Mouse (Mus musculus): ENCODE measurements around the gene Wbp1.

Gene Wbp1

GRCm38 (mm10) chr6:83140044-83140443 lies 18.7 kb upstream of the Wbp1 start:
- 78% methylated on average over 8 of the region's 8 CpGs for WGBS

GRCm38 (mm10) chr6:83138056-83138455 lies 16.7 kb upstream of the Wbp1 start:
- WGBS, result 12% methylated on average over 11 of the region's 11 CpGs

GRCm38 (mm10) chr6:83137576-83137950 lies 16.2 kb upstream of the Wbp1 start:
- WGBS, result 3% methylated on average over 12 of the region's 12 CpGs

- WGBS, result 11% methylated on average over 24 of the region's 26 CpGs
Observed at GRCm38 (mm10) chr6:83136881-83137575, 15.7 kb upstream of the Wbp1 start.

GRCm38 (mm10) chr6:83136291-83136880 lies 15.0 kb upstream of the Wbp1 start:
- WGBS, result 44% methylated on average over 5 of the region's 5 CpGs

- WGBS, result 18% methylated on average over 37 of the region's 37 CpGs
Observed at GRCm38 (mm10) chr6:83135571-83136161, 14.3 kb upstream of the Wbp1 start.

GRCm38 (mm10) chr6:83134951-83135513 lies 13.7 kb upstream of the Wbp1 start, which contains the start of gene Rtkn:
TSS of gene Rtkn (plus strand) at chr6:83135463.
- WGBS, result 72% methylated on average over 7 of the region's 7 CpGs

GRCm38 (mm10) chr6:83134226-83134625 lies 12.9 kb upstream of the Wbp1 start:
- 56% methylated on average over 3 of the region's 3 CpGs for WGBS

GRCm38 (mm10) chr6:83132176-83132919 lies 11.0 kb upstream of the Wbp1 start:
- WGBS, result 85% methylated on average over 9 of the region's 9 CpGs

GRCm38 (mm10) chr6:83131469-83132034 lies 10.2 kb upstream of the Wbp1 start:
- 70% methylated on average over 6 of the region's 6 CpGs for WGBS

GRCm38 (mm10) chr6:83127419-83127818 lies 6.1 kb upstream of the Wbp1 start:
- WGBS, result 94% methylated on average over 5 of the region's 5 CpGs

- WGBS, result 13% methylated on average over 5 of the region's 5 CpGs
Observed at GRCm38 (mm10) chr6:83125331-83125730, 4.0 kb upstream of the Wbp1 start, which contains the start of gene Ino80b. TSS of gene Ino80b (minus strand) at chr6:83125431.

GRCm38 (mm10) chr6:83124851-83125312 lies 3.5 kb upstream of the Wbp1 start:
- WGBS, result under 1% methylated on average over 30 of the region's 30 CpGs

GRCm38 (mm10) chr6:83122961-83123360 lies 1.6 kb upstream of the Wbp1 start:
- 85% methylated on average over 5 of the region's 5 CpGs for WGBS

- WGBS, result 2% methylated on average over 52 of the region's 52 CpGs
Observed at GRCm38 (mm10) chr6:83121863-83122710, 728 bp upstream of the Wbp1 start.

GRCm38 (mm10) chr6:83119734-83120051 lies 1.7 kb downstream of the Wbp1 start:
- WGBS, result 71% methylated on average over 7 of the region's 7 CpGs

GRCm38 (mm10) chr6:83118825-83119733 lies 2.3 kb downstream of the Wbp1 start:
- 69% methylated on average over 14 of the region's 14 CpGs for WGBS

GRCm38 (mm10) chr6:83118369-83118768 lies 3.0 kb downstream of the Wbp1 start:
- 73% methylated on average over 11 of the region's 11 CpGs for WGBS

GRCm38 (mm10) chr6:83117616-83118015 lies 3.7 kb downstream of the Wbp1 start:
- 92% methylated on average over 13 of the region's 13 CpGs for WGBS

GRCm38 (mm10) chr6:83117165-83117438 lies 4.3 kb downstream of the Wbp1 start:
- WGBS, result 83% methylated on average over 4 of the region's 4 CpGs

All from cerebral cortex, adult 2 months (tissue).